ENCODE assay signal across 9 mouse cellular contexts in genomic region chr2:114621781-114622549, GRCm38 (mm10). TPM values are rescaled to one million over a fixed set of nuclear protein-coding genes. Genes with fewer than 3 reads are reported as not detected.
DNase-seq lines count a peak whose midpoint lies in the region; ATAC-seq and TF ChIP-seq lines count a peak whose summit lies in the region.
"Had no signal": no experiment of that assay in that cellular context is flagged by ENCODE, and none has a peak within 500 bp of the region (broad histone marks: within the 10 kb centered on the region; RNA-seq: fewer than 3 reads in every experiment).

No protein-coding gene starts in this region.

- no peaks in the 10 kb centered on the region for H3K79me2 ChIP-seq in liver, adult 2 months (ENCODE audit: control insufficient read depth, insufficient read depth, low read length)

- H3K27me3 ChIP-seq in liver, adult 2 months (ENCODE audit: control insufficient read depth, insufficient read depth, low read length): no peaks in the 10 kb centered on the region
- H3K27me3 ChIP-seq in liver, embryonic 12.5 days (replicated peaks): no peaks in the 10 kb centered on the region
- H3K27me3 ChIP-seq in hindbrain, postnatal 0 days (ENCODE audit: insufficient read depth, low read length): no peaks in the 10 kb centered on the region
- H3K27me3 ChIP-seq in midbrain, embryonic 15.5 days (replicated peaks): 0 out of 2 replicates have a peak, but pooled peaks cover 4% of the 10 kb centered on the region
- H3K27me3 ChIP-seq: liver, embryonic 13.5 days had no signal

- H3K4me1 ChIP-seq in liver, adult 2 months (ENCODE audit: control insufficient read depth, insufficient read depth, low read length): 0 out of 2 replicates have a peak, but pooled peaks cover 2% of the 10 kb centered on the region
- H3K4me1 ChIP-seq in liver, embryonic 12.5 days: peaks cover 7% of the 10 kb centered on the region; the same call in 1 of the 2 replicates
- no peaks in the 10 kb centered on the region for H3K4me1 ChIP-seq in hindbrain, postnatal 0 days (ENCODE audit: insufficient read depth, low read length)
- H3K4me1 ChIP-seq in midbrain, embryonic 15.5 days: peaks cover 3% of the 10 kb centered on the region; the same call in 1 of the 2 replicates

- H3K9me3 ChIP-seq in liver, embryonic 12.5 days (replicated peaks): no peaks in the 10 kb centered on the region
- H3K9me3 ChIP-seq in hindbrain, postnatal 0 days (ENCODE audit: low read length): no peaks in the 10 kb centered on the region
- H3K9me3 ChIP-seq in midbrain, embryonic 15.5 days: no peaks in the 10 kb centered on the region
- H3K9me3 ChIP-seq: liver, embryonic 13.5 days had no signal

- no peaks in the 10 kb centered on the region for H3K36me3 ChIP-seq in liver, adult 2 months (ENCODE audit: control insufficient read depth, insufficient read depth, low read length)
- H3K36me3 ChIP-seq in liver, embryonic 12.5 days: no peaks in the 10 kb centered on the region
- H3K36me3 ChIP-seq in hindbrain, postnatal 0 days (ENCODE audit: insufficient read depth, low read length): no peaks in the 10 kb centered on the region
- H3K36me3 ChIP-seq in midbrain, embryonic 15.5 days (replicated peaks): no peaks in the 10 kb centered on the region
- H3K36me3 ChIP-seq: liver, embryonic 13.5 days had no signal

- TF ChIP-seq POLR2A in liver, adult 2 months (IDR thresholded peaks at IDR 0.05; ENCODE audit: extremely low read depth, insufficient read depth, low read length): no peak

- no peak for TF ChIP-seq CTCF in liver, adult 2 months (IDR thresholded peaks at IDR 0.05; ENCODE audit: low read depth, low read length)
- peak; percentile 59 for TF ChIP-seq CTCF in hindbrain, postnatal 0 days (IDR thresholded peaks at IDR 0.05; ENCODE audit: low read depth)

- H3K9ac ChIP-seq in liver, adult 2 months (ENCODE audit: low read depth, low read length): no peak overlapping the region
- no peak overlapping the region for H3K9ac ChIP-seq in liver, embryonic 12.5 days
- H3K9ac ChIP-seq in hindbrain, postnatal 0 days (replicated peaks; ENCODE audit: low read length): no peak overlapping the region
- no peak overlapping the region for H3K9ac ChIP-seq in midbrain, embryonic 15.5 days
- H3K9ac ChIP-seq: liver, embryonic 13.5 days had no signal

- no peak overlapping the region for H3K4me3 ChIP-seq in liver, adult 2 months (ENCODE audit: insufficient read depth, low read depth, low read length)
- no peak overlapping the region for H3K4me3 ChIP-seq in liver, embryonic 12.5 days
- H3K4me3 ChIP-seq in hindbrain, postnatal 0 days (ENCODE audit: low read length): no peak overlapping the region
- no peak overlapping the region for H3K4me3 ChIP-seq in midbrain, embryonic 15.5 days
- H3K4me3 ChIP-seq: liver, embryonic 13.5 days had no signal

- no peak for ATAC-seq in liver, embryonic 12.5 days
- no peak for ATAC-seq in hindbrain, postnatal 0 days
- ATAC-seq in midbrain, embryonic 15.5 days (replicated peaks): peak; percentile 80
- ATAC-seq in activated CD4-positive, CD25-positive, alpha-beta regulatory T cell, adult 4 months: no peak

- DNase-seq in adrenal gland, postnatal 10 days: peak; percentile 33
- no peak for DNase-seq in adrenal gland, postnatal 4 days (ENCODE audit: low spot score in 2 of 2)
- DNase-seq in liver, adult 2 months (ENCODE audit: extremely low read depth, low read depth, low spot score): peak; percentile 52
- DNase-seq in hindbrain, postnatal 0 days (ENCODE audit: low spot score): peak; percentile 76
- no peak for DNase-seq in cerebellum, postnatal 36 days
- DNase-seq: liver, embryonic 13.5 days had no signal

- H3K4me2 ChIP-seq in liver, embryonic 12.5 days: no peak overlapping the region
- no peak overlapping the region for H3K4me2 ChIP-seq in hindbrain, postnatal 0 days (ENCODE audit: low read depth, low read length)
- no peak overlapping the region; the same call in 1 of the 2 replicates for H3K4me2 ChIP-seq in midbrain, embryonic 15.5 days
- H3K4me2 ChIP-seq: liver, embryonic 13.5 days had no signal

- WGBS in liver, adult 2 months: 66% methylated on average over 5 of the region's 5 CpGs
- 70% methylated on average over 5 of the region's 5 CpGs for WGBS in liver, embryonic 12.5 days (ENCODE audit: insufficient replicate concordance)
- WGBS in hindbrain, postnatal 0 days: 44% methylated on average over 5 of the region's 5 CpGs
- WGBS in midbrain, embryonic 15.5 days: 35% methylated on average over 5 of the region's 5 CpGs

- H3K27ac ChIP-seq in liver, adult 2 months (replicated peaks; ENCODE audit: insufficient read depth, low read depth, low read length): no peak overlapping the region
- no peak overlapping the region for H3K27ac ChIP-seq in liver, embryonic 12.5 days
- no peak overlapping the region for H3K27ac ChIP-seq in hindbrain, postnatal 0 days
- no peak overlapping the region for H3K27ac ChIP-seq in midbrain, embryonic 15.5 days
- H3K27ac ChIP-seq: liver, embryonic 13.5 days had no signal

RNA-seq across cellular contexts. Expression of gene Dph6, which starts 32.8 kb away (rescaled TPM):
- total RNA-seq in adrenal gland, postnatal 10 days (2021): 10 to 100 TPM; 14.1 to 18.1 TPM
- total RNA-seq in adrenal gland, postnatal 4 days (2021): 10 to 100 TPM; 21.5 to 23.9 TPM
- total RNA-seq in liver, adult 2 months (2014; rRNA removed): 3.1 and 3.3 TPM in 2 replicates
- polyA plus RNA-seq in liver, adult 2 months (2012; rRNA removed): 4.6 and 4.8 TPM in 2 replicates
- polyA plus RNA-seq in liver, embryonic 12.5 days (2016; fragmentation: Nextera tagmentation; extraction: Ambion mirVana): 14.1 and 14.5 TPM in 2 replicates
- total RNA-seq in hindbrain, postnatal 0 days (2014; rRNA removed): 8.9 and 13.4 TPM in 2 replicates
- 12.6 and 13.6 TPM in 2 replicates for polyA plus RNA-seq in hindbrain, postnatal 0 days (2015; fragmentation: Nextera tagmentation; extraction: Ambion mirVana)
- polyA plus RNA-seq in midbrain, embryonic 15.5 days (2015; fragmentation: Nextera tagmentation; extraction: Ambion mirVana): 14.0 and 15.1 TPM in 2 replicates
- 10 to 100 TPM; 17.7 to 19.1 TPM for polyA plus RNA-seq in activated CD4-positive, CD25-positive, alpha-beta regulatory T cell, adult 4 months (2017; shearing (Covaris generic))

Comparison
In these comparisons a context has a peak if more than half of its experiments do, and no peak if none do; other contexts are left out.
1. DNase-seq: peak in adrenal gland, postnatal 10 days (single experiment), liver, adult 2 months (single experiment) and hindbrain, postnatal 0 days (single experiment); none in adrenal gland, postnatal 4 days (0 of 2) and cerebellum, postnatal 36 days (0 of 2).